Mouse (Mus musculus) intestine, embryonic 16.5 days (tissue): ENCODE measurements at regions not wholly inside any gene's neighbourhood (a gene's known extent, or its start where the extent isn't known, plus 50 kb on each side); places are given as distances from the start of the nearest gene placed in this dataset.

Experiments
- ATAC-seq: fragments of 200-750 bp; cut with Nextera tagmentation; 2 replicates; pipeline ENCODE4 v1.8.0; 2017; ENCODE audit warnings: moderate TSS enrichment, moderate library complexity
- H3K27ac ChIP-seq: fragments of 300-500 bp; sonication (generic); 2 replicates; pipeline ENCODE4 v1.5.1; 2014; ENCODE audit warnings: mild to moderate bottlenecking, low read length
- H3K27me3 ChIP-seq: fragments of 300-500 bp; sonication (generic); replicated peaks from 2 replicates; pipeline ENCODE4 v1.6.1; 2014; ENCODE audit warnings: low read length, control low read depth, mixed read lengths; ENCODE audit not compliant: control insufficient read depth, insufficient read depth
- H3K36me3 ChIP-seq: fragments of 300-500 bp; sonication (generic); 2 replicates; pipeline ENCODE4 v1.6.1; 2014; ENCODE audit warnings: low read length, control low read depth; ENCODE audit not compliant: control insufficient read depth, insufficient read depth
- H3K4me1 ChIP-seq: fragments of 300-500 bp; sonication (generic); 2 replicates; pipeline ENCODE4 v1.6.1; 2014; ENCODE audit warnings: low read length, control low read depth, mixed read lengths; ENCODE audit not compliant: control insufficient read depth, insufficient read depth
- H3K4me2 ChIP-seq: fragments of 300-500 bp; sonication (generic); 2 replicates; pipeline ENCODE4 v1.6.1; 2014; ENCODE audit warnings: low read depth, low read length, control low read depth
- H3K4me3 ChIP-seq: fragments of 300-500 bp; sonication (generic); 2 replicates; pipeline ENCODE4 v1.5.1; 2014; ENCODE audit warnings: mild to moderate bottlenecking, low read length
- H3K9ac ChIP-seq: fragments of 300-500 bp; sonication (generic); 2 replicates; pipeline ENCODE4 v1.6.1; 2014; ENCODE audit warnings: low read depth, low read length
- H3K9me3 ChIP-seq: fragments of 300-500 bp; sonication (generic); 2 replicates; pipeline ENCODE4 v1.6.1; 2016; ENCODE audit warnings: low read length, control low read depth; ENCODE audit not compliant: control insufficient read depth
- WGBS: fragments of 180-500 bp; shearing (Covaris S2); extraction: QIAGEN DNeasy Blood & Tissue Kit; methylation state at CpG from one replicate; pipeline ENCODE4 v1.1.7; 2014; 5-methylcytosine and 5-hydroxymethylcytosine counted together

- Histone ChIP-seq H3K9me3 (no peaks in the 10 kb centered on the region), H3K36me3 (no peaks in the 10 kb centered on the region), H3K4me3 (no peak overlapping the region), H3K4me1 (no peaks in the 10 kb centered on the region), H3K4me2 (no peak overlapping the region), H3K27ac (no peak overlapping the region), H3K27me3 (no peaks in the 10 kb centered on the region), H3K9ac (no peak overlapping the region)
- ATAC-seq: no peak
- 75% methylated on average over 3 of the region's 3 CpGs for WGBS
Measured at GRCm38 (mm10) chr16:73374608-73375165, 1036.9 kb downstream of the Robo2 start.

- no peaks in the 10 kb centered on the region for H3K27me3 ChIP-seq
- no peaks in the 10 kb centered on the region for H3K36me3 ChIP-seq
- no peak overlapping the region for H3K4me2 ChIP-seq
- no peaks in the 10 kb centered on the region for H3K9me3 ChIP-seq
- no peak overlapping the region; the same call in 1 of the 2 replicates for H3K27ac ChIP-seq
- no peak overlapping the region for H3K9ac ChIP-seq
- WGBS: 44% methylated on average over 10 of the region's 10 CpGs
- ATAC-seq: no peak
- no peaks in the 10 kb centered on the region; the same call in 1 of the 2 replicates for H3K4me1 ChIP-seq
- H3K4me3 ChIP-seq: no peak overlapping the region
Measured at GRCm38 (mm10) chr16:73368607-73369233, 1042.9 kb downstream of the Robo2 start.

- Histone ChIP-seq H3K4me3 (no peak overlapping the region), H3K27ac (no peak overlapping the region), H3K27me3 (no peaks in the 10 kb centered on the region), H3K36me3 (no peaks in the 10 kb centered on the region), H3K4me2 (0 out of 2 replicates have a peak overlapping the region, but pooled peaks have one; percentile 21), H3K4me1 (no peaks in the 10 kb centered on the region; the same call in 1 of the 2 replicates), H3K9ac (no peak overlapping the region), H3K9me3 (no peaks in the 10 kb centered on the region)
- WGBS: 55% methylated on average over 5 of the region's 5 CpGs
- ATAC-seq: no peak
Measured at GRCm38 (mm10) chr16:73367926-73368325, 1043.7 kb downstream of the Robo2 start.

- no peak overlapping the region for H3K27ac ChIP-seq
- ATAC-seq: peak; percentile 42
- WGBS: 54% methylated on average over 17 of the region's 17 CpGs
- H3K4me2 ChIP-seq: 0 out of 2 replicates have a peak overlapping the region, but pooled peaks have one; percentile 21
- no peak overlapping the region for H3K4me3 ChIP-seq
- no peaks in the 10 kb centered on the region; the same call in 1 of the 2 replicates for H3K4me1 ChIP-seq
- H3K9ac ChIP-seq: no peak overlapping the region
- no peaks in the 10 kb centered on the region for H3K9me3 ChIP-seq
- H3K27me3 ChIP-seq: no peaks in the 10 kb centered on the region
- H3K36me3 ChIP-seq: no peaks in the 10 kb centered on the region
Measured at GRCm38 (mm10) chr16:73367226-73367840, 1044.3 kb downstream of the Robo2 start.

- H3K4me1 ChIP-seq: no peaks in the 10 kb centered on the region
- no peaks in the 10 kb centered on the region for H3K9me3 ChIP-seq
- WGBS: 34% methylated on average over 5 of the region's 5 CpGs
- H3K9ac ChIP-seq: no peak overlapping the region
- ATAC-seq: no peak
- H3K27me3 ChIP-seq: no peaks in the 10 kb centered on the region
- H3K27ac ChIP-seq: no peak overlapping the region
- H3K4me2 ChIP-seq: no peak overlapping the region
- H3K36me3 ChIP-seq: no peaks in the 10 kb centered on the region
- H3K4me3 ChIP-seq: no peak overlapping the region
Measured at GRCm38 (mm10) chr16:73350698-73351097, 1042.6 kb downstream of the Robo1 start.

GRCm38 (mm10) chr16:73343941-73344340, 1035.8 kb downstream of the Robo1 start:
- no peak overlapping the region for H3K4me3 ChIP-seq
- H3K4me1 ChIP-seq: no peaks in the 10 kb centered on the region
- no peaks in the 10 kb centered on the region for H3K27me3 ChIP-seq
- ATAC-seq: no peak
- H3K27ac ChIP-seq: no peak overlapping the region
- no peaks in the 10 kb centered on the region for H3K9me3 ChIP-seq
- H3K4me2 ChIP-seq: no peak overlapping the region
- 92% methylated on average over 1 of the region's 1 CpGs for WGBS
- no peaks in the 10 kb centered on the region for H3K36me3 ChIP-seq
- H3K9ac ChIP-seq: no peak overlapping the region

GRCm38 (mm10) chr16:73343531-73343930, 1035.4 kb downstream of the Robo1 start:
- Histone ChIP-seq H3K27ac (no peak overlapping the region), H3K9ac (no peak overlapping the region), H3K36me3 (no peaks in the 10 kb centered on the region), H3K9me3 (no peaks in the 10 kb centered on the region), H3K4me1 (no peaks in the 10 kb centered on the region), H3K27me3 (no peaks in the 10 kb centered on the region), H3K4me2 (no peak overlapping the region), H3K4me3 (no peak overlapping the region)
- ATAC-seq: no peak
- 72% methylated on average over 3 of the region's 3 CpGs for whole genome bisulfite sequencing

- Histone ChIP-seq H3K9me3 (no peaks in the 10 kb centered on the region), H3K4me2 (no peak overlapping the region), H3K27me3 (no peaks in the 10 kb centered on the region), H3K4me1 (no peaks in the 10 kb centered on the region), H3K36me3 (no peaks in the 10 kb centered on the region), H3K4me3 (no peak overlapping the region), H3K27ac (no peak overlapping the region), H3K9ac (no peak overlapping the region)
- ATAC-seq: no peak
- WGBS: 90% methylated on average over 2 of the region's 2 CpGs
Measured at GRCm38 (mm10) chr16:73317644-73318043, 1009.5 kb downstream of the Robo1 start.

GRCm38 (mm10) chr16:73310096-73310495, 1002.0 kb downstream of the Robo1 start:
- Histone ChIP-seq H3K27me3 (no peaks in the 10 kb centered on the region), H3K4me3 (no peak overlapping the region), H3K36me3 (no peaks in the 10 kb centered on the region), H3K4me2 (no peak overlapping the region), H3K27ac (no peak overlapping the region), H3K4me1 (no peaks in the 10 kb centered on the region), H3K9me3 (no peaks in the 10 kb centered on the region), H3K9ac (no peak overlapping the region)
- 79% methylated on average over 5 of the region's 5 CpGs for WGBS
- ATAC-seq: no peak
